8 mouse cellular contexts compared by ENCODE assay signal in genomic region chr7:100942789-100943615, GRCm38 (mm10). TPM values are rescaled to one million over a fixed set of nuclear protein-coding genes. Genes with fewer than 3 reads are reported as not detected.
DNase-seq lines count a peak whose midpoint lies in the region; ATAC-seq and TF ChIP-seq lines count a peak whose summit lies in the region.

No protein-coding gene starts in this region.

- H3K27ac ChIP-seq in heart, embryonic 16.5 days (ENCODE audit: low read length) = no peak overlapping the region
- no peak overlapping the region for H3K27ac ChIP-seq in lung, postnatal 0 days (ENCODE audit: low read length)

- H3K4me3 ChIP-seq in heart, embryonic 16.5 days (ENCODE audit: low read length) = no peak overlapping the region
- no peak overlapping the region for H3K4me3 ChIP-seq in lung, postnatal 0 days (ENCODE audit: low read depth, low read length)

- H3K9ac ChIP-seq in heart, embryonic 16.5 days (ENCODE audit: low read length) = no peak overlapping the region
- no peak overlapping the region for H3K9ac ChIP-seq in lung, postnatal 0 days (replicated peaks; ENCODE audit: low read depth)

- no peaks in the 10 kb centered on the region for H3K27me3 ChIP-seq in heart, embryonic 16.5 days (ENCODE audit: control insufficient read depth, insufficient read depth, low read length)
- H3K27me3 ChIP-seq in lung, postnatal 0 days (replicated peaks; ENCODE audit: insufficient read depth, low read length) = no peaks in the 10 kb centered on the region

- no peak for TF ChIP-seq EP300 in lung, postnatal 0 days (IDR thresholded peaks at IDR 0.05)

- no peaks in the 10 kb centered on the region for H3K9me3 ChIP-seq in heart, embryonic 16.5 days (replicated peaks; ENCODE audit: control insufficient read depth, low read length)
- H3K9me3 ChIP-seq in lung, postnatal 0 days (ENCODE audit: low read length) = no peaks in the 10 kb centered on the region

- H3K4me1 ChIP-seq in heart, embryonic 16.5 days (ENCODE audit: control insufficient read depth, insufficient read depth, low read length) = peaks cover 8% of the 10 kb centered on the region; the same call in 1 of the 2 replicates
- H3K4me1 ChIP-seq in lung, postnatal 0 days (ENCODE audit: insufficient read depth, low read depth, low read length) = 0 out of 2 replicates have a peak, but pooled peaks cover 3% of the 10 kb centered on the region

- peak; percentile 85 for DNase-seq in ES-CJ7 (ENCODE audit: low read depth, low spot score)
- peak; percentile 61 for DNase-seq in adrenal gland, adult 2 months
- DNase-seq in embryo, embryonic 9.5 days (ENCODE audit: extremely low spot score) = peak; percentile 76
- DNase-seq in layer of hippocampus, adult 11-12 months (ENCODE audit: low spot score) = peak; percentile 75
- peak; percentile 83 for DNase-seq in lung, postnatal 0 days (ENCODE audit: low spot score)
- peak; percentile 63 for DNase-seq in right cerebral cortex, adult 18-20 months

- WGBS in heart, embryonic 16.5 days = 34% methylated on average over 12 of the region's 12 CpGs
- WGBS in lung, postnatal 0 days = 31% methylated on average over 12 of the region's 12 CpGs

- ATAC-seq in heart, embryonic 16.5 days (replicated peaks; ENCODE audit: extremely low read depth, insufficient read depth, low FRiP score) = 0 out of 2 replicates have a peak, but pooled peaks have one; percentile 8
- peak; percentile 71 for ATAC-seq in lung, postnatal 0 days
- no peak for ATAC-seq in erythroblast, adult 5-6 weeks (replicated peaks; ENCODE audit: low FRiP score, poor library complexity, severe bottlenecking)

- H3K4me2 ChIP-seq in heart, embryonic 16.5 days (ENCODE audit: low read depth, low read length) = no peak overlapping the region
- no peak overlapping the region for H3K4me2 ChIP-seq in lung, postnatal 0 days (replicated peaks; ENCODE audit: low read depth, low read length)

- no peaks in the 10 kb centered on the region for H3K36me3 ChIP-seq in heart, embryonic 16.5 days (ENCODE audit: control insufficient read depth, insufficient read depth)
- H3K36me3 ChIP-seq in lung, postnatal 0 days (ENCODE audit: insufficient read depth, low read length) = no peaks in the 10 kb centered on the region

- TF ChIP-seq CTCF in lung, postnatal 0 days (IDR thresholded peaks at IDR 0.05) = peak; percentile 91

RNA-seq across cellular contexts. Expression of gene Arhgef17, which starts 11.1 kb away (rescaled TPM):
- 10 to 100 TPM; 76.4 to 81.7 TPM for total RNA-seq in adrenal gland, adult 2 months (2021)
- 99.6 and 118 TPM in 2 replicates for polyA plus RNA-seq in adrenal gland, adult 2 months (2012; rRNA removed)
- polyA plus RNA-seq in heart, embryonic 16.5 days (2015; fragmentation: Nextera tagmentation; extraction: Ambion mirVana) = 5.1 and 6.5 TPM in 2 replicates
- 5.8 and 7.0 TPM in 2 replicates for polyA plus RNA-seq in lung, postnatal 0 days (2015; fragmentation: Nextera tagmentation; extraction: Ambion mirVana)
- 0.58 TPM in 1 of 2 replicates, not detected in the other for total RNA-seq in erythroblast, adult 5-6 weeks (2015; ENCODE audit: low replicate concordance)
- total RNA-seq in erythroblast, adult 5-6 weeks (2017; ENCODE audit: low replicate concordance) = not detected in 2 replicates

RNA-seq across cellular contexts. Expression of gene P2ry6, which starts 31.4 kb away (rescaled TPM):
- total RNA-seq in adrenal gland, adult 2 months (2021) = 10 to 100 TPM in 1 of 2 experiments, 1 to 10 TPM in 1; 5.3 to 12.6 TPM
- polyA plus RNA-seq in adrenal gland, adult 2 months (2012; rRNA removed) = 32.3 and 34.3 TPM in 2 replicates
- polyA plus RNA-seq in heart, embryonic 16.5 days (2015; fragmentation: Nextera tagmentation; extraction: Ambion mirVana) = 5.1 and 5.8 TPM in 2 replicates
- polyA plus RNA-seq in lung, postnatal 0 days (2015; fragmentation: Nextera tagmentation; extraction: Ambion mirVana) = 9.9 and 11.2 TPM in 2 replicates
- 3.3 and 6.1 TPM in 2 replicates for total RNA-seq in erythroblast, adult 5-6 weeks (2015; ENCODE audit: low replicate concordance)
- total RNA-seq in erythroblast, adult 5-6 weeks (2017; ENCODE audit: low replicate concordance) = 0.42 and 0.94 TPM in 2 replicates

Comparison
In these comparisons a context has a peak if more than half of its experiments do, and no peak if none do; other contexts are left out.
1. RNA of gene Arhgef17, which starts 11.1 kb away (polyA plus RNA-seq): 99.6 to 118 TPM in adrenal gland, adult 2 months; 5.8 to 7.0 TPM in lung, postnatal 0 days and 5.1 to 6.5 TPM in heart, embryonic 16.5 days; every median in the first group is over 10 times any median in the second.
2. Peak in every context shown above with its lines, with median percentiles within 50 percentile points of each other: DNase-seq.